Mouse (Mus musculus) T-cell, adult 2 months (primary cell): Measurements from ENCODE around the gene Msrb3.
A peak's percentile ranks its signal among the peaks of the same experiment; 100 is the strongest.

Experiments
- DNase-seq: peaks from one replicate; pipeline ENCODE4 v3.0.0; 2022; ENCODE audit warnings: low spot score

The Msrb3 gene

GRCm38 (mm10) chr10:120861674-120862073 lies 37.2 kb downstream of the Msrb3 start:
- DNase-seq, result no peak

- no peak for DNase-seq
Measured at GRCm38 (mm10) chr10:120861194-120861593, 37.7 kb downstream of the Msrb3 start.

- peak; percentile 33 for DNase-seq
Measured at GRCm38 (mm10) chr10:120857531-120858001, 41.3 kb downstream of the Msrb3 start.

- DNase-seq, result no peak
Measured at GRCm38 (mm10) chr10:120854329-120854728, 44.6 kb downstream of the Msrb3 start.

GRCm38 (mm10) chr10:120853816-120854215 lies 45.1 kb downstream of the Msrb3 start:
- DNase-seq, result no peak

GRCm38 (mm10) chr10:120851196-120851781 lies 47.6 kb downstream of the Msrb3 start:
- DNase-seq, result no peak

GRCm38 (mm10) chr10:120850391-120851195 lies 48.3 kb downstream of the Msrb3 start:
- DNase-seq, result no peak

- DNase-seq, result no peak
Measured at GRCm38 (mm10) chr10:120848677-120849076, 50.2 kb downstream of the Msrb3 start.

- DNase-seq, result no peak
Measured at GRCm38 (mm10) chr10:120847785-120848184, 51.1 kb downstream of the Msrb3 start.

- no peak for DNase-seq
Measured at GRCm38 (mm10) chr10:120839966-120840365, 58.9 kb downstream of the Msrb3 start.

- DNase-seq, result no peak
Measured at GRCm38 (mm10) chr10:120834531-120834930, 64.4 kb downstream of the Msrb3 start.

GRCm38 (mm10) chr10:120833836-120834235 lies 65.1 kb downstream of the Msrb3 start:
- DNase-seq, result no peak

- DNase-seq, result no peak
Measured at GRCm38 (mm10) chr10:120827761-120828160, 71.1 kb downstream of the Msrb3 start.

- DNase-seq, result no peak
Measured at GRCm38 (mm10) chr10:120826795-120827669, 71.9 kb downstream of the Msrb3 start.

GRCm38 (mm10) chr10:120826381-120826780 lies 72.5 kb downstream of the Msrb3 start:
- no peak for DNase-seq

- DNase-seq, result no peak
Measured at GRCm38 (mm10) chr10:120825594-120825993, 73.3 kb downstream of the Msrb3 start.

GRCm38 (mm10) chr10:120821491-120822358 lies 77.2 kb downstream of the Msrb3 start:
- no peak for DNase-seq

GRCm38 (mm10) chr10:120820781-120821300 lies 78.1 kb downstream of the Msrb3 start:
- DNase-seq, result no peak

- DNase-seq, result no peak
Measured at GRCm38 (mm10) chr10:120815290-120815689, 83.6 kb downstream of the Msrb3 start.

GRCm38 (mm10) chr10:120811796-120812443 lies 87.0 kb downstream of the Msrb3 start:
- DNase-seq, result no peak
